ENCODE assay signal across 8 mouse cellular contexts in genomic region chr11:119133437-119134221, GRCm38 (mm10). TPM values are rescaled to one million over a fixed set of nuclear protein-coding genes. Genes with fewer than 3 reads are reported as not detected.
DNase-seq lines count a peak whose midpoint lies in the region; ATAC-seq and TF ChIP-seq lines count a peak whose summit lies in the region.

No protein-coding gene starts in this region.

- TF ChIP-seq POLR2A in kidney, adult 2 months (IDR thresholded peaks at IDR 0.05; ENCODE audit: low read depth, low read length): no peak
- no peak for TF ChIP-seq POLR2A in lung, adult 2 months (IDR thresholded peaks at IDR 0.05; ENCODE audit: borderline replicate concordance, extremely low read depth, low read depth, low read length)
- no peak for TF ChIP-seq POLR2A in spleen, adult 2 months (IDR thresholded peaks at IDR 0.05; ENCODE audit: low read depth, low read length)

- no peaks in the 10 kb centered on the region for H3K27me3 ChIP-seq in forebrain, postnatal 0 days (ENCODE audit: insufficient read depth, low read length)
- no peaks in the 10 kb centered on the region for H3K27me3 ChIP-seq in forebrain, embryonic 13.5 days
- no peaks in the 10 kb centered on the region for H3K27me3 ChIP-seq in kidney, adult 2 months (replicated peaks; ENCODE audit: control insufficient read depth, insufficient read depth, low read length)
- no peaks in the 10 kb centered on the region for H3K27me3 ChIP-seq in spleen, adult 2 months (ENCODE audit: control insufficient read depth, insufficient read depth, low read length)

- no peak overlapping the region for H3K4me2 ChIP-seq in forebrain, postnatal 0 days (ENCODE audit: low read depth)
- H3K4me2 ChIP-seq in forebrain, embryonic 13.5 days: no peak overlapping the region

- H3K9me3 ChIP-seq in forebrain, postnatal 0 days (ENCODE audit: low read length): no peaks in the 10 kb centered on the region
- no peaks in the 10 kb centered on the region for H3K9me3 ChIP-seq in forebrain, embryonic 13.5 days (replicated peaks)

- no peak for DNase-seq in forebrain, postnatal 0 days
- DNase-seq in adrenal gland, postnatal 10 days: peak; percentile 83
- peak; percentile 92 for DNase-seq in kidney, adult 2 months
- peak; percentile 35 for DNase-seq in lung, adult 2 months
- DNase-seq in spleen, adult 2 months (ENCODE audit: low read depth in 1 of 2, low spot score in 2 of 2): peak; percentile 67 to 69
- no peak for DNase-seq in neural tube, embryonic 10.5 days (ENCODE audit: extremely low spot score, low spot score)

- peaks cover 8% of the 10 kb centered on the region; the same call in 1 of the 2 replicates for H3K4me1 ChIP-seq in forebrain, postnatal 0 days (ENCODE audit: insufficient read depth)
- peaks cover 27% of the 10 kb centered on the region for H3K4me1 ChIP-seq in forebrain, embryonic 13.5 days
- H3K4me1 ChIP-seq in kidney, adult 2 months (ENCODE audit: control insufficient read depth, insufficient read depth, low read length): peaks cover 11% of the 10 kb centered on the region; the same call in 1 of the 2 replicates
- H3K4me1 ChIP-seq in lung, adult 2 months (ENCODE audit: control insufficient read depth, insufficient read depth, low read length): no peaks in the 10 kb centered on the region
- H3K4me1 ChIP-seq in spleen, adult 2 months (ENCODE audit: control insufficient read depth, insufficient read depth, insufficient read length): peaks cover 19% of the 10 kb centered on the region

- no peaks in the 10 kb centered on the region for H3K36me3 ChIP-seq in forebrain, postnatal 0 days (ENCODE audit: insufficient read depth)
- H3K36me3 ChIP-seq in forebrain, embryonic 13.5 days (ENCODE audit: poor library complexity, severe bottlenecking): no peaks in the 10 kb centered on the region
- no peaks in the 10 kb centered on the region for H3K36me3 ChIP-seq in kidney, adult 2 months (ENCODE audit: control insufficient read depth, insufficient read depth, low read length)
- H3K36me3 ChIP-seq in spleen, adult 2 months (ENCODE audit: control insufficient read depth, insufficient read depth, low read length): no peaks in the 10 kb centered on the region

- H3K27ac ChIP-seq in forebrain, postnatal 0 days (ENCODE audit: low read depth, low read length): no peak overlapping the region
- H3K27ac ChIP-seq in forebrain, embryonic 13.5 days: no peak overlapping the region
- no peak overlapping the region for H3K27ac ChIP-seq in kidney, adult 2 months (ENCODE audit: insufficient read depth, low read depth, low read length)
- H3K27ac ChIP-seq in spleen, adult 2 months (ENCODE audit: insufficient read depth, low read length): peak overlapping the region; percentile 43

- WGBS in forebrain, postnatal 0 days: 71% methylated on average over 5 of the region's 5 CpGs
- WGBS in forebrain, embryonic 13.5 days: 78% methylated on average over 5 of the region's 5 CpGs
- 39% methylated on average over 5 of the region's 5 CpGs for WGBS in kidney, adult 2 months
- WGBS in lung, adult 2 months: 67% methylated on average over 5 of the region's 5 CpGs
- 23% methylated on average over 5 of the region's 5 CpGs for WGBS in spleen, adult 2 months

- TF ChIP-seq CTCF in forebrain, postnatal 0 days (IDR thresholded peaks at IDR 0.05; ENCODE audit: low read depth): no peak
- no peak for TF ChIP-seq CTCF in kidney, adult 2 months (conservative IDR thresholded peaks at IDR 0.05; ENCODE audit: insufficient read depth, insufficient read length, low read depth, low read length)
- TF ChIP-seq CTCF in lung, adult 2 months (IDR thresholded peaks at IDR 0.05; ENCODE audit: insufficient read depth, low read length): no peak
- no peak for TF ChIP-seq CTCF in spleen, adult 2 months (IDR thresholded peaks at IDR 0.05; ENCODE audit: extremely low read depth, insufficient read depth, insufficient read length, insufficient replicate concordance)

- ATAC-seq in forebrain, postnatal 0 days: 0 out of 2 replicates have a peak, but pooled peaks have one; percentile 13
- ATAC-seq in forebrain, embryonic 13.5 days: no peak
- ATAC-seq in granulocyte monocyte progenitor cell, adult 5-6 weeks (replicated peaks; ENCODE audit: poor library complexity, severe bottlenecking): peak; percentile 11; the same call in 1 of the 2 replicates

- H3K4me3 ChIP-seq in forebrain, postnatal 0 days (ENCODE audit: low read depth, low read length): no peak overlapping the region
- no peak overlapping the region for H3K4me3 ChIP-seq in forebrain, embryonic 13.5 days
- no peak overlapping the region for H3K4me3 ChIP-seq in kidney, adult 2 months (ENCODE audit: insufficient read depth, low read depth, low read length)
- H3K4me3 ChIP-seq in lung, adult 2 months (replicated peaks; ENCODE audit: extremely low read depth, low read depth, low read length): no peak overlapping the region
- H3K4me3 ChIP-seq in spleen, adult 2 months (ENCODE audit: extremely low read depth, insufficient read depth, insufficient read length): no peak overlapping the region

- no peak overlapping the region for H3K9ac ChIP-seq in forebrain, postnatal 0 days
- no peak overlapping the region for H3K9ac ChIP-seq in forebrain, embryonic 13.5 days

RNA-seq across cellular contexts. Expression of gene Cbx4, which starts 47.6 kb away (rescaled TPM):
- total RNA-seq in forebrain, postnatal 0 days (2014; rRNA removed): 36.1 and 38.6 TPM in 2 replicates
- 21.7 and 26.1 TPM in 2 replicates for polyA plus RNA-seq in forebrain, postnatal 0 days (2015; fragmentation: Nextera tagmentation; extraction: Ambion mirVana)
- 10.2 and 11.5 TPM in 2 replicates for polyA plus RNA-seq in forebrain, embryonic 13.5 days (2015; fragmentation: Nextera tagmentation; extraction: Ambion mirVana)
- total RNA-seq in adrenal gland, postnatal 10 days (2021): 100 to 1,000 TPM in 1 of 2 experiments, 10 to 100 TPM in 1; 52.0 to 133 TPM
- 15.8 and 18.8 TPM in 2 replicates for total RNA-seq in granulocyte monocyte progenitor cell, adult 5-6 weeks (2014; fragmentation: Nextera tagmentation)
- 27.4 and 38.2 TPM in 2 replicates for total RNA-seq in granulocyte monocyte progenitor cell, adult 5-6 weeks (2017)
- 9.3 and 10.6 TPM in 2 replicates for polyA plus RNA-seq in kidney, adult 2 months (2012; rRNA removed)
- 16.2 and 16.8 TPM in 2 replicates for polyA plus RNA-seq in lung, adult 2 months (2012; rRNA removed)
- 17.2 and 23.5 TPM in 2 replicates for polyA plus RNA-seq in spleen, adult 2 months (2012; rRNA removed)

Comparison
In these comparisons a context has a peak if more than half of its experiments do, and no peak if none do; other contexts are left out.
1. DNase-seq: peak in adrenal gland, postnatal 10 days (single experiment), kidney, adult 2 months (single experiment), lung, adult 2 months (single experiment) and spleen, adult 2 months (2 of 2); none in forebrain, postnatal 0 days (single experiment) and neural tube, embryonic 10.5 days (single experiment).